Comparison of ENCODE assay signal across 28 mouse cellular contexts in genomic region chr5:73014745-73015144, GRCm38 (mm10). TPM values are rescaled to one million over a fixed set of nuclear protein-coding genes. Genes with fewer than 3 reads are reported as not detected.
"Had no signal": no experiment of that assay in that cellular context is flagged by ENCODE, and none has a peak within 500 bp of the region (broad histone marks: within the 10 kb centered on the region; RNA-seq: fewer than 3 reads in every experiment).

No protein-coding gene starts in this region.

- H3K9me3 ChIP-seq: limb, embryonic 13.5 days; liver, embryonic 12.5 days; liver, embryonic 15.5 days; lung, embryonic 15.5 days; megakaryocyte, embryonic 14.5 days; midbrain, embryonic 10.5 days; midbrain, embryonic 15.5 days; neural tube, embryonic 12.5 days; neural tube, embryonic 15.5 days had no signal

- H3K36me3 ChIP-seq: limb, embryonic 13.5 days; liver, embryonic 12.5 days; liver, embryonic 15.5 days; lung, embryonic 15.5 days; midbrain, embryonic 10.5 days; midbrain, embryonic 15.5 days; neural tube, embryonic 12.5 days; neural tube, embryonic 15.5 days had no signal

- H3K27me3 ChIP-seq: neural tube, embryonic 15.5 days had no signal

- H3K4me1 ChIP-seq: liver, embryonic 12.5 days; liver, embryonic 15.5 days had no signal

- H3K4me3 ChIP-seq: left cerebral cortex, adult 2 months had no signal

- DNase-seq: kidney, adult 18-20 months; kidney, adult 9 months; layer of hippocampus, postnatal 36 days; liver; lung, adult 18-20 months; lung, postnatal 10 days; lung, postnatal 36 days; right cerebral cortex, adult 18-20 months; right cerebral cortex, postnatal 14 days; right cerebral cortex, postnatal 4 days; thymus, adult 2 months; thymus, postnatal 14 days had no signal

- H3K9ac ChIP-seq: liver, embryonic 12.5 days; liver, embryonic 15.5 days; lung, embryonic 15.5 days; neural tube, embryonic 15.5 days had no signal

- H3K27ac ChIP-seq: left cerebral cortex, adult 2 months; limb, embryonic 13.5 days; liver, embryonic 12.5 days; liver, embryonic 15.5 days; lung, embryonic 15.5 days; midbrain, embryonic 15.5 days; neural tube, embryonic 12.5 days; neural tube, embryonic 15.5 days; stomach, postnatal 0 days had no signal

- ATAC-seq: liver, embryonic 12.5 days had no signal

RNA-seq across cellular contexts. Expression of gene Gm10135, which starts 40.2 kb away (rescaled TPM):
- total RNA-seq: layer of hippocampus, adult 8-10 months; layer of hippocampus, postnatal 10 days; layer of hippocampus, postnatal 36 days; left cerebral cortex, adult 2 months; left cerebral cortex, postnatal 10 days; left cerebral cortex, postnatal 36 days had no signal
- polyA plus RNA-seq: limb, embryonic 13.5 days; liver, embryonic 12.5 days; liver, embryonic 15.5 days; lung, embryonic 15.5 days; midbrain, embryonic 10.5 days; midbrain, embryonic 15.5 days; neural tube, embryonic 12.5 days; neural tube, embryonic 15.5 days; stomach, embryonic 14.5 days; stomach, postnatal 0 days; thymus, adult 2 months had no signal
